Mouse (Mus musculus) lung, adult 18-20 months (tissue): Measurements from ENCODE around the gene Fkbp2.

ENCODE experiments used
- DNase-seq, 2 experiments: peaks; one replicate each; pipeline ENCODE4 v3.0.0; 2022; ENCODE audit warnings: mixed read lengths in 2 of 2

Gene Fkbp2

GRCm38 (mm10) chr19:6939106-6940002, 40.9 kb downstream of the Fkbp2 start:
- DNase-seq, result no peak

GRCm38 (mm10) chr19:6937541-6938465, 42.5 kb downstream of the Fkbp2 start:
- DNase-seq, result no peak

DNA sequence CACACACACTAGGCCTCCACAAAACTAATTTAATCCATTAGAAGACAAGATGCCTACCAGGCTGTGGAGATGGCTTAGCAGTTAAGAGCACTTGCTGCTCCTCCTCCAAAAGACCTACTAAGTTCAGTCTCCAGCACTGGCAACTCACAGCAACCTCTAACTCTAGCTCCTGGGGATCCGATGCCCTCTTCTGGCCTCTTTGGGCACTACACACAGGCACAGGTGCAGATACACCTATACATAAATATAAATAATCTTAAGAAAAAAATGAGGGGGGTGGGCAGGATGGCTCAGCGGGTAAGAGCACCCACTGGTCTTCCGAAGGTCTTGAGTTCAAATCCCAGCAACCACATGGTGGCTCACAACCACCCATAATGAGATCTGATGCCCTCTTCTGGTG, 44.0 kb downstream of the Fkbp2 start:
- no peak for DNase-seq

DNA sequence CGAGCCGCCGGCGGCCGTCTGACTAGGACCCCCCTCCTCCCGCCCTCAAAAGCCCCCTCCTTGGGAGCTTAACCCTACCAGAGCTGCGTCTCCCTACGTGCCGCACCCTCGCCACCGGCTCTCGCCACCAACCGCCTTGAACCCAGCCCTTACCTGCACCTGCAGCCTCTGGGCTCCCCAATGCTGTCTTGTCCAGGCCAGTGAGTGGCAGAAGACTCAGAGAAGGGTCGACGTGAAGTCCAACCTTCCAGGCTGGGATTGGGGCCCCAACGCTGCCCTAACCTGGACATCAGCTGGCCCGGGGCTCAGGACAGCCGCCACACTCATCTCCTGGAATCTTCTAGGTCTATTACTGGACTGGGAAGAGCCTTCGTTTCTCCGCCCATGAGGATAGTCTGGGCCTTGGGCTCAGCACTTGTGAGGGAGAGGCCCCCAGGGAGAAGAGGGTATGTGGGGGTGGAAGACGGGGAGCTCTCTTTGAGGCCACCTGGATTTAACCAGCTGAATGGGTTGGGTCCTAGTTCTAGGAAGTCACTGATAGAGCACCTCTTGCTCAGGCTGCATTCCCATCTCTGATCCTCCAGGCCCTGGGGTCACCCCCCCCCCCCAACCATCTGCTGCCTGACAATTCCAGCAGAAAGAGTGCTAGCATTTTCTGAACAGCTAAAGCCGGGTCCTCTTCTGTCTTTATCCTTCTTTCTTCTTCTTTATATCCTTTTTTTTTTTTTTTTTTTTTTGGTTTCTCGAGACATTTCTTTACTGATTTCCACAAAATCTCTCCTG, 45.9 kb downstream of the Fkbp2 start, which contains the start of gene Kcnk4:
Gene Kcnk4 (minus strand): TSS at position 321 of the 783 bp plus-strand sequence.
- DNase-seq, result no peak

DNA sequence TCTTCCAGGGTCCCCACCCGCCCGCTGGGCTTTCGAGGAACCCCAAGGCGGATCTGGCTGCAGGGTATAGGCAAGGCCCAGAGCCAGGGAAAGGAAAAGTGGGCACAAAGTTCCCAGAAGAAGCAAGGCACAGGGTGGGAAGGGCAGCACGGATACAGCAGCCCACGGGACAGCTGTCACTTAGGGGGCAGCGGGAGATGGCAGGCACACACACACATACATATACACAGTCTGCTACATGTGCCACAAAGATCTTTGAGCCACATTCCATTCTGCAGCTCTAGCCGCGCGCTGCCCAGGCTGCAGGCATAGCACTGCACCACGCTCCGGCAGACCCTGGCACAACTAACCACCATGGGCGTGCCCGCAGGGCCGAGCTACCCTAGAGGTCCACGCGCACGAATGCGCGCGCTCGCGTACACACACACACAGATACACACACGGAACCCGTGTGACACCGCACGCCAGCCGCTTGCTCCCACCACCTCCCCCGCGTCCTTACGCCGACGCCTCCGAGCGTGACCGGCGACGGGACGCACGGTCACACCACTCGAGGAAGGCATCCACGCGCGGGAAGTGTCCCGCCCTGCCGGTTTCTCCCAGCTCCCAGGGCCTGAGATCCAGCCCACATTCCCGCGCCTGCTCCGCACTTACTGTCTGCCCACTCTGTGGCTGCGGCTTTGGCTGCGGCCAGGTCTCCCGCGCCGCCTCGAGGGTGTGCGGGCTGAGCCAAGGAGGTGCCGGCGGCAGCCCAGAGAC, 46.7 kb downstream of the Fkbp2 start:
- no peak for DNase-seq

GRCm38 (mm10) chr19:6933102-6933435, 47.2 kb downstream of the Fkbp2 start:
- DNase-seq, result no peak

GRCm38 (mm10) chr19:6932018-6932417, 48.3 kb downstream of the Fkbp2 start:
- no peak for DNase-seq

DNA sequence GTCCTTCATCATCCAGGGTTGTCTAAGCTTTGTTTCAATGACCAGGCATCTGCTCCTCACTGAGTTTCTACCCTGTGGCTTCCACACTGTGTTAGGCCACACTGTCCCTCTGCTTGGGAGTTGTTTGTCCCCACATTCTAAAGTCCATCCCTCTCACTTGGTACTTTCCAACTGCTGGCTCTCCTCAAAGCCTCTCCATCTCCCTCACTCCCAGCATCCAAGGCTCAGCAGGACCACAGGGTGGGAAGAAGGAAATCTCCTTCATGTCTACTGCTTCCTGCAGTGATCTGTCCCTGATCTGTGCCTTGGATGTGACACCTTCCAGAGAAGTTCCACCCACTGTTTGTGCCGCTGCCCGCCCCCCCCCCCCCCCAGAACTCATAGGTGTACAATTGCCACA, 49.3 kb downstream of the Fkbp2 start:
- no peak for DNase-seq

- no peak for DNase-seq
These were observed 52.2 kb downstream of the Fkbp2 start for GRCm38 (mm10) chr19:6928080-6928479.
